Mouse (Mus musculus) kidney, embryonic 16.5 days (tissue): ENCODE measurements around the gene Selenom. TPM values are rescaled to one million over a fixed set of nuclear protein-coding genes. Genes with fewer than 3 reads are reported as not detected.

ENCODE experiments used
- ATAC-seq: fragments of 200-750 bp; cut with Nextera tagmentation; 2 replicates; pipeline ENCODE4 v1.8.0; 2017; ENCODE audit warnings: moderate TSS enrichment; ENCODE audit not compliant: low FRiP score, low TSS enrichment
- H3K27ac ChIP-seq: fragments of 300-500 bp; sonication (generic); 2 replicates; pipeline ENCODE4 v1.5.1; 2014; ENCODE audit warnings: low read length
- H3K27me3 ChIP-seq: fragments of 300-500 bp; sonication (generic); 2 replicates; pipeline ENCODE4 v1.6.1; 2014; ENCODE audit warnings: low read length, control low read depth, mixed read lengths; ENCODE audit not compliant: insufficient read depth
- H3K36me3 ChIP-seq: fragments of 300-500 bp; sonication (generic); 2 replicates; pipeline ENCODE4 v1.6.1; 2014; ENCODE audit warnings: low read length, control low read depth, mixed read lengths; ENCODE audit not compliant: insufficient read depth
- H3K4me1 ChIP-seq: fragments of 300-500 bp; sonication (generic); 2 replicates; pipeline ENCODE4 v1.6.1; 2014; ENCODE audit warnings: low read length, control low read depth, mixed read lengths; ENCODE audit not compliant: insufficient read depth
- H3K4me2 ChIP-seq: fragments of 300-500 bp; sonication (generic); replicated peaks from 2 replicates; pipeline ENCODE4 v1.6.1; 2014; ENCODE audit warnings: low read depth, low read length
- H3K4me3 ChIP-seq: fragments of 300-500 bp; sonication (generic); 2 replicates; pipeline ENCODE4 v1.5.1; 2014; ENCODE audit warnings: mild to moderate bottlenecking, low read length
- H3K9ac ChIP-seq: fragments of 300-500 bp; sonication (generic); replicated peaks from 2 replicates; pipeline ENCODE4 v1.6.1; 2014; ENCODE audit warnings: low read length
- H3K9me3 ChIP-seq: fragments of 300-500 bp; sonication (generic); 2 replicates; pipeline ENCODE4 v1.6.1; 2016; ENCODE audit warnings: low read length, control low read depth
- WGBS: fragments of 180-500 bp; shearing (Covaris S2); extraction: QIAGEN DNeasy Blood & Tissue Kit; methylation state at CpG from one replicate; pipeline ENCODE4 v1.1.7; 2014; 5-methylcytosine and 5-hydroxymethylcytosine counted together
- polyA plus RNA-seq: library from polyadenylated mRNA; unstranded; fragments of >200 nt; fragmentation: Nextera tagmentation; extraction: Ambion mirVana; gene quantifications from 2 replicates; pipeline ENCODE4 v1.2.1, GENCODE M21; 2015

Gene Selenom
- polyA plus RNA-seq, 1 experiment from 2014 or later = 114 TPM

DNA sequence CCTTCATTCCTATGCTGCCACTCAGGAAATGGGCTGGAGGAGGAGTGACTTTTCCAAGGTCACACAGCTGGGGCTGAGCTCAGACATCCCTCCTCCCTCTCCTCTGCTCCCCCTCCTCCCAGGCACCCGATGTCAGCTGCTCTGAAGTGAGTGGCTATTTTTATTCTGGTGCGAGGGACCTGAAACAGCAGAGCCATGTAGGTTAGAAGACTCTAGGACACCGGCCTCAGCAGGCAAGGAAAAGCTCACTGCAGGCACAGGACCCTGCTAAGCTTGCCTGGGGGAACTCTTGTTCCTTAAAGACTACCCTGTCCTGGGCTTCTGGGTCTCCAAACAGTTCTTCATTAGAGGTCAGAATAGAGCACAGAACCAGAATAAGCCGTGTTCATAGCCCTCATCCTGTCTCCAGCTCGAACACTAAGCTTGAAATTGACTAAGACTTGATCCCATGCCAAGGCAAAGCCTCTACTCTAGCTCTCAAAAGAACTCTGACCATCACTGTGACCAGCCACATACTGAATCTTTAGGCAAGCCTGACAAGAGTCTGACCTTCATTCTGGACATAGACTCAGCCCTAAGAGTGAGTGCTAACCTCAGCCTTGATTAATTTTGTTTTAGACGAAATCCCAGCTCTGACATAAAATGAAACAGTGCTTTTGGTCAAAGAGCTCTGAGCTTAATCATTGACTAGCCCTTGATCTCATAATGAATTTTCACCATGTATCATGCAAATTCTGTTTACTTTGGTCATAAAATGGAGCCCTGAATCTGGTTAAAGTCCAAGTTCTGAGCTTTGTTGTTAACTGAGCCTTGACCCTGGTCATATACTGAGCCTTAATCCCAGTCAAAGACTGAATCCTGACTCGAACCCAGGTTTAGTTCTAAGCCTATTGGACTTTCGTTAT is 5.1 kb upstream of the Selenom start:
- Histone ChIP-seq H3K9me3 (no peaks in the 10 kb centered on the region), H3K9ac (no peak overlapping the region), H3K4me1 (0 out of 2 replicates have a peak, but pooled peaks cover 5% of the 10 kb centered on the region), H3K27ac (no peak overlapping the region), H3K4me2 (no peak overlapping the region), H3K27me3 (no peaks in the 10 kb centered on the region), H3K4me3 (no peak overlapping the region), H3K36me3 (no peaks in the 10 kb centered on the region)
- 59% methylated on average over 8 of the region's 8 CpGs for WGBS
- no peak for ATAC-seq

DNA sequence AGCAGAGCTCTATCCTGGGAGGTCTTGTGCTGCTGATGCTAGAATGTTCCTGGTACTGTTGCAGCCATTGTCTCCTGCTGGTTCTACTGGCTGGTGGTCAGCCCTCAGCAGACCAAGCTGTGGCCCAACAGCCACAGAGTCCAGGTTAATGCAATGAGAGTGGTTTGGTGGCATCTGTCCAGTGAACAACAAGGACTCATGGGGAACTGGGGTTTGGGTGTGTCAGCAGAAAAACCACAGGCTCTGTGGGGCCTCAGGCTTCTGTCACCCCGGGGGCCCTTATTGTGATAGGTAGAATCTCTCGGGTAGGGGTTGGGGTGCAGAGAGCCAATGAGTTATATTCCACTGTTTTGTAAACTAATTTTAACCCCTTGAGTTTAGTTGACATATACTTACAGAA is 4.2 kb upstream of the Selenom start:
- peaks cover 5% of the 10 kb centered on the region; the same call in 1 of the 2 replicates for H3K4me1 ChIP-seq
- no peak overlapping the region for H3K27ac ChIP-seq
- no peak for ATAC-seq
- H3K36me3 ChIP-seq = no peaks in the 10 kb centered on the region
- no peaks in the 10 kb centered on the region for H3K27me3 ChIP-seq
- no peak overlapping the region for H3K4me2 ChIP-seq
- WGBS = 88% methylated on average over 2 of the region's 2 CpGs
- no peak overlapping the region for H3K4me3 ChIP-seq
- H3K9ac ChIP-seq = no peak overlapping the region
- no peaks in the 10 kb centered on the region for H3K9me3 ChIP-seq

DNA sequence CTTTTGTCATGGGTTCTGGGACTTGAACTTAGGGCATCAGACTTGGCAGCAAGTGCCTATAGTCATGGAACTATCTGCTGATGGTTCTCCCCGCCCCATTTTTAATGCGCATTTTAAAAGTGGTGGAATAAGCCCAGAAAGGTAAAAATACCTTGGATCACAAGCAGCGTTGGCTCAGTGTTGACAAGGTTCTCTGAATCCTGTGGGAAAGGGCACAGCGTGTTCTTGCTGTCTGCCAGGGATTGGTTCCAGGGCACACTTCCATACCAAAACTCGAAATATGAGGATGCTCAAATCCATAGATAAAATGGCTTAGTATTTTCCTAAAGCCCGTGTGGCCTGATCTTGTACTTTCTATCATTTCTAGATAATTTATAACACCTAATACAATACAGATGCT is 1.2 kb upstream of the Selenom start:
- Histone ChIP-seq H3K4me1 (peaks cover 28% of the 10 kb centered on the region), H3K27me3 (peaks cover 2% of the 10 kb centered on the region; the same call in 1 of the 2 replicates), H3K4me3 (no peak overlapping the region), H3K27ac (no peak overlapping the region), H3K9ac (no peak overlapping the region), H3K36me3 (no peaks in the 10 kb centered on the region), H3K9me3 (no peaks in the 10 kb centered on the region), H3K4me2 (no peak overlapping the region)
- ATAC-seq = no peak
- 89% methylated on average over 6 of the region's 6 CpGs for WGBS

DNA sequence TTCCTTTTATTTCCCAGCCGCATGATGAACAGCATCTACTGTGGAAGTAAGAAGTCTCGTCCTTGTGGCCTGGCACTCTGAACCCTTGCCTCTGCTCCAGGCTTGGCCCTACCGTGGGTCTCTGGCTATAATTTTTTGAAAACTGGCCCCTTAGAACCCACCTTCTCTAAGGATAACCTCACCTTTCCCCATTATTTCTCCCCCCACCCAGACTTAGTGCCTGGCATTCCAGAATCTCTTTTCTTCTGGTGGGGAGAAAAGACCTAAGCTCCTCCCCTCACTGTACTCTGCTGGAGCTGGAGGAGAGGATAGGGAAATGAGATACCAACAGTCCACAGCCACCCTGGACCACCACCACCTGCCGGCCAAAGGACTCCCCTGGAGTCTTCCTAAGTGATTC is 732 bp downstream of the Selenom start:
- WGBS = 19% methylated on average over 4 of the region's 4 CpGs
- Histone ChIP-seq H3K4me2 (peak overlapping the region; percentile 73), H3K9ac (peak overlapping the region; percentile 69), H3K27ac (0 out of 2 replicates have a peak overlapping the region, but pooled peaks have one; percentile 32), H3K27me3 (peaks cover 2% of the 10 kb centered on the region; the same call in 1 of the 2 replicates), H3K36me3 (peaks cover 7% of the 10 kb centered on the region; the same call in 1 of the 2 replicates), H3K4me1 (peaks cover 28% of the 10 kb centered on the region), H3K4me3 (peak overlapping the region; percentile 62), H3K9me3 (no peaks in the 10 kb centered on the region)
- ATAC-seq = 0 out of 2 replicates have a peak, but pooled peaks have one; percentile 11

DNA sequence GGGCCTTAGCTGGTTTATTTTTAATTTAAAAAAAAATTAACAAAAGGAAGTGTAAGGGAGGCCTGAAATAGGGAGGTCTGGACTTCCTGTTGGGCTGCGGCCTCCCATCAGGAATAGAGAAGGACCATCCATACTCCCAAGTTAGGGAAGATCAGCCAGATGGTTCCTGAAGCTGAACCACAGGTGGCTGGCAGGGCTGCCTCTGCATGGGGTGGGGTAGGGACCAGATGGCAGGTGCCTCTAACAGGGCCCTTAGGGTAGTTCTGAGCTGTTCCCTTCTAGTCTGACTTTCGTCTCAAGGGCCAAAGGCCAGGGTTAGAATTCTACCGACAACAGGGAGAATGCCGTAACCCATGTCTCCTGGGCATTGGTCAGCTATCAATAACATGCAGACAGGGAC is 1.2 kb downstream of the Selenom start:
- Histone ChIP-seq H3K27ac (no peak overlapping the region), H3K9ac (no peak overlapping the region), H3K27me3 (peaks cover 2% of the 10 kb centered on the region; the same call in 1 of the 2 replicates), H3K36me3 (peaks cover 11% of the 10 kb centered on the region; the same call in 1 of the 2 replicates), H3K4me2 (peak overlapping the region; percentile 73), H3K4me1 (peaks cover 28% of the 10 kb centered on the region), H3K4me3 (peak overlapping the region; percentile 62), H3K9me3 (no peaks in the 10 kb centered on the region)
- 79% methylated on average over 4 of the region's 4 CpGs for WGBS
- no peak for ATAC-seq

DNA sequence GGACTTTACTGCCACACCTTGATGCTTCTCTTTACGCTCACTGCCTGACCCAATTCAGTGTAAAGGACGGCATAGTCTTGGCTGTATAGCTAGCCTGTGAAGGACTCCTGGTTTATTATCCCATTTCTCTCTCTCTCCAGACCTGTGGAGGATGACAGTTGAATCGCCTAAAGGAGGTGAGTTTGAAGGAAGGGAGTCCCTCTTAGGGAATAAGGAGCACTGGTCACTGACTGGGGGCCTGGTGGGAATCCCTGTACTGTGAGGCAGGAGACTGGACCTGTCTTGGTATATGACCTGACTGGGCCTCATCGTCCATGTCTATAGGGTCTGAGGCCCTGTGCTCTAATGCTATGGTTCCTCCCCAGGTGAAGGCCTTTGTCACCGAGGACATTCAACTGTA is 1.6 kb downstream of the Selenom start:
- H3K4me2 ChIP-seq = peak overlapping the region; percentile 73; the same call in 1 of the 2 replicates
- H3K27me3 ChIP-seq = peaks cover 2% of the 10 kb centered on the region; the same call in 1 of the 2 replicates
- H3K4me3 ChIP-seq = 0 out of 2 replicates have a peak overlapping the region, but pooled peaks have one; percentile 62
- 0 out of 2 replicates have a peak overlapping the region, but pooled peaks have one; percentile 1 for H3K9ac ChIP-seq
- WGBS = 75% methylated on average over 5 of the region's 5 CpGs
- H3K4me1 ChIP-seq = peaks cover 28% of the 10 kb centered on the region
- peaks cover 15% of the 10 kb centered on the region; the same call in 1 of the 2 replicates for H3K36me3 ChIP-seq
- no peak for ATAC-seq
- H3K9me3 ChIP-seq = no peaks in the 10 kb centered on the region
- no peak overlapping the region for H3K27ac ChIP-seq

DNA sequence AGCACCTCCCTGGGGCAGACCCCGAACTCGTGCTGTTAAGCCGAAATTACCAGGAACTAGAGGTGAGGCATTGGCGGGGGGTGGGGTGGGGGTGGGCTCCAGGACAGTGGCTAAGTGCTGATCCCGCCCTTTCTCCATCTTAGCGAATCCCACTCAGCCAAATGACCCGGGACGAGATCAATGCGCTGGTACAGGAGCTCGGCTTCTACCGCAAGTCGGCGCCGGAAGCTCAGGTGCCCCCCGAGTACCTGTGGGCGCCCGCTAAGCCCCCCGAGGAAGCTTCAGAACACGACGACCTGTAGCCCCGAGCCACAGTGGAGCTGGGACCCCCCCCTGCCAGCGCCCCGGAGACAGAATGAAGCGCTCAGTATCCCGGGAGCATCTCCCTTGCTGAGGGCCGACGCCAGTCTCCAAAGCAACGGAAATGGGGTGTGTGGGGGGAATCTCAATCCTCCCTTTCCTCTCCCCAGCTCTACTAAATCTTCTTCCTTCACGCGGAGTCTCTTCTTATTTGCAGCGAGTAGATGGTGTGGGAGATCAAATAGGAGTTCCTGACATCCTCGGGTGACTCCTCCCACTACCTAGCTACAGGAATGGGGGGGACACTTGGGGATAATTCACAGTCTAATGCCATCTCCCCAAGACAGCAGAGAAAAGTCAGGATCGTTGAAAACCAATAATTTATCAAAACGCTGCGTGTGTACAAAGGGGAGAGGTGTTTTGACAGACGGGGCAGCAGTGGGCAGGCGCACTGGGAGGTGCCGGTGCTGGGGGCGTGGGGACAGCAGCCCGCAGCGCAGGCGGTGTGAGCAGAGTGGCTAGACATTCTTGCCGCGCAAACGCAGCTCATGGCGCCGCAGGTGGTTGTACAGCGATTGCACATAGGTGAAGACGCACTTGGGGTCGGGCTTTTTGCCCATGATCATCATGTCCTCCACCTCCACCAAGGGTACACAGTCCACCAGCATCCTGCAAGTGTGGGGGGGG is 2.7 kb downstream of the Selenom start:
- Histone ChIP-seq H3K4me2 (peak overlapping the region; percentile 83), H3K36me3 (peaks cover 25% of the 10 kb centered on the region), H3K27ac (no peak overlapping the region), H3K27me3 (peaks cover 2% of the 10 kb centered on the region; the same call in 1 of the 2 replicates), H3K4me1 (peaks cover 28% of the 10 kb centered on the region), H3K4me3 (peak overlapping the region; percentile 35), H3K9me3 (no peaks in the 10 kb centered on the region), H3K9ac (peak overlapping the region; percentile 53)
- WGBS = under 1% methylated on average over 50 of the region's 50 CpGs
- ATAC-seq = peak; percentile 33

DNA sequence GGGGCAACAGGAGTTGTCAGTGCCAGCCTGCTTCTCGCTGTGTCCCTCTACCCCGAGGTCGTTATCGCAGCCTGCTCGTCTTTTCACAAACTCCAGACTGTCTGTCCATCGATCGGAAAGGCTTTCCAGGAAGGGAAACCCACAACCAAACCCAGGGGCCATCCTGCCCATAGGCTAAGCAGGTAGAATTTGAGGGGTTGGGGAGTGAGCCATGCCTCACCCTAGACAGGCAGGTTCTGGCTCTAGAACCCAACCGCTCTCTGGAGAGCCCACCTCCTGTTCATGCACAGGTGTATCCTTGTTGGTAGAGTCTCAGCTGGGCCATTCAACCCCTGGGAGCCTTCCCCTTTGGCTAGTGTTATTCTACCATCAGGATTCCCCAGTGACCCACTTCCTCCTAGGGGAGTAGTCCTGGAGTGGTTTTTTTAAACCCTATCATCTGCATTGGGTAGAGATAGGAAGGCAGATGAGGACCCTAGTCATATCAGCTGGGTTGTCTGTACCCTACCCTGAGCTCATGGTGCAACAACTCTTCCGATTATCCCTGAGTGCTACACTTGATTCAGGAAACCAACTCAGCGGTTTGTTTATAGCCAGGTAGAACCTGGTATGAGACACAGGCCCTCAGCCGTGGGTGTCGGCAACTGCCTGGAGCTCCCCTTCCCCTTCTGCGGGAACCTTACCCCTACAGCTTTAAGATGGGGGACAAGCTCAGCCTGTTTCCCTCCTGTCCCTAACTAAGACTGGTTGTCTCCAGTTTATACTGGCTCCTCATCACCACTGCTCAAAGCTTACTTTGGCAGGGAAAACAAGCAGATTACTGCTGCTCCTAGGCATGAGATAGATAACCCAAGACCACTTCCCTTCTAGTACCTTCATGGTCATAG is 3.6 kb downstream of the Selenom start:
- no peak overlapping the region for H3K4me3 ChIP-seq
- peaks cover 2% of the 10 kb centered on the region; the same call in 1 of the 2 replicates for H3K27me3 ChIP-seq
- peaks cover 32% of the 10 kb centered on the region for H3K36me3 ChIP-seq
- 45% methylated on average over 13 of the region's 13 CpGs for WGBS
- no peak overlapping the region for H3K27ac ChIP-seq
- H3K4me2 ChIP-seq = peak overlapping the region; percentile 83
- peaks cover 28% of the 10 kb centered on the region for H3K4me1 ChIP-seq
- no peak overlapping the region for H3K9ac ChIP-seq
- 0 out of 2 replicates have a peak, but pooled peaks have one; percentile 7 for ATAC-seq
- H3K9me3 ChIP-seq = no peaks in the 10 kb centered on the region
